Mouse (Mus musculus): ENCODE data around the gene Fbxo2. TPM values are rescaled to one million over a fixed set of nuclear protein-coding genes. Genes with fewer than 3 reads are reported as not detected.

The Fbxo2 gene
- polyA plus RNA-seq, 1 experiment from 2014 or later: 2.8 TPM

- H3K4me2 ChIP-seq (ENCODE audit: low read depth): peak overlapping the region; percentile 35; the same call in 1 of the 2 replicates
- H3K9ac ChIP-seq (ENCODE audit: low read length): peak overlapping the region; percentile 4; the same call in 1 of the 2 replicates
- no peaks in the 10 kb centered on the region for H3K36me3 ChIP-seq (ENCODE audit: control insufficient read depth, insufficient read depth, low read length)
- peak overlapping the region; percentile 2; the same call in 1 of the 2 replicates for H3K4me3 ChIP-seq (ENCODE audit: low read depth, low read length)
- peaks cover 59% of the 10 kb centered on the region for H3K27me3 ChIP-seq (ENCODE audit: control insufficient read depth, insufficient read depth, low read length)
- no peaks in the 10 kb centered on the region for H3K9me3 ChIP-seq (ENCODE audit: control insufficient read depth, low read length)
- ATAC-seq (ENCODE audit: insufficient read depth, low FRiP score, low TSS enrichment): no peak
- no peak for DNase-seq (ENCODE audit: low spot score)
- peaks cover 16% of the 10 kb centered on the region for H3K4me1 ChIP-seq (ENCODE audit: control insufficient read depth, insufficient read depth, low read length)
- no peak overlapping the region for H3K27ac ChIP-seq (ENCODE audit: low read depth, low read length)
- WGBS: 2% methylated on average over 16 of the region's 16 CpGs
These were observed 4.0 kb downstream of the Fbxo2 start for GRCm38 (mm10) chr4:148164461-148164860.

- Histone ChIP-seq H3K4me1 (ENCODE audit: control insufficient read depth, insufficient read depth, low read length) (peaks cover 16% of the 10 kb centered on the region), H3K9ac (ENCODE audit: low read length) (no peak overlapping the region), H3K36me3 (ENCODE audit: control insufficient read depth, insufficient read depth, low read length) (no peaks in the 10 kb centered on the region), H3K4me3 (ENCODE audit: low read depth, low read length) (no peak overlapping the region), H3K27me3 (ENCODE audit: control insufficient read depth, insufficient read depth, low read length) (peaks cover 56% of the 10 kb centered on the region), H3K27ac (ENCODE audit: low read depth, low read length) (no peak overlapping the region), H3K4me2 (ENCODE audit: low read depth) (no peak overlapping the region), H3K9me3 (ENCODE audit: control insufficient read depth, low read length) (no peaks in the 10 kb centered on the region)
- no peak for DNase-seq (ENCODE audit: low spot score)
- 8% methylated on average over 17 of the region's 17 CpGs for WGBS
- ATAC-seq (ENCODE audit: insufficient read depth, low FRiP score, low TSS enrichment): no peak
These were observed 5.1 kb downstream of the Fbxo2 start for GRCm38 (mm10) chr4:148165551-148165950.

- peak; percentile 55 for DNase-seq (ENCODE audit: low spot score)
These were observed 6.0 kb downstream of the Fbxo2 start for GRCm38 (mm10) chr4:148166431-148166830.

GRCm38 (mm10) chr4:148166986-148167385 is 6.6 kb downstream of the Fbxo2 start:
- Histone ChIP-seq H3K27ac (ENCODE audit: low read depth, low read length) (no peak overlapping the region), H3K36me3 (ENCODE audit: control insufficient read depth, insufficient read depth, low read length) (no peaks in the 10 kb centered on the region), H3K9ac (ENCODE audit: low read length) (no peak overlapping the region), H3K4me1 (ENCODE audit: control insufficient read depth, insufficient read depth, low read length) (peaks cover 13% of the 10 kb centered on the region), H3K4me2 (ENCODE audit: low read depth) (peak overlapping the region; percentile 29), H3K9me3 (ENCODE audit: control insufficient read depth, low read length) (no peaks in the 10 kb centered on the region), H3K4me3 (ENCODE audit: low read depth, low read length) (no peak overlapping the region), H3K27me3 (ENCODE audit: control insufficient read depth, insufficient read depth, low read length) (peaks cover 50% of the 10 kb centered on the region)
- ATAC-seq (ENCODE audit: insufficient read depth, low FRiP score, low TSS enrichment) (no peak), DNase-seq (ENCODE audit: low spot score) (peak; percentile 67)
- WGBS: 7% methylated on average over 4 of the region's 4 CpGs

More at GRCm38 (mm10) chr4:148166431-148166830, 6.0 kb downstream of the Fbxo2 start:
- peaks cover 50% of the 10 kb centered on the region for H3K27me3 ChIP-seq (ENCODE audit: control insufficient read depth, insufficient read depth, low read length)
- H3K9me3 ChIP-seq (ENCODE audit: control insufficient read depth, low read length): no peaks in the 10 kb centered on the region
- H3K4me3 ChIP-seq (ENCODE audit: low read depth, low read length): no peak overlapping the region
- H3K4me2 ChIP-seq (ENCODE audit: low read depth): peak overlapping the region; percentile 29
- no peak overlapping the region for H3K27ac ChIP-seq (ENCODE audit: low read depth, low read length)
- WGBS: 7% methylated on average over 10 of the region's 10 CpGs
- H3K9ac ChIP-seq (ENCODE audit: low read length): no peak overlapping the region
- H3K36me3 ChIP-seq (ENCODE audit: control insufficient read depth, insufficient read depth, low read length): no peaks in the 10 kb centered on the region
- peaks cover 13% of the 10 kb centered on the region for H3K4me1 ChIP-seq (ENCODE audit: control insufficient read depth, insufficient read depth, low read length)
- ATAC-seq (ENCODE audit: insufficient read depth, low FRiP score, low TSS enrichment): peak; percentile 35; the same call in 1 of the 2 replicates

- peaks cover 45% of the 10 kb centered on the region for H3K27me3 ChIP-seq (ENCODE audit: control insufficient read depth, insufficient read depth, low read length)
- H3K27ac ChIP-seq (ENCODE audit: low read depth, low read length): no peak overlapping the region
- H3K36me3 ChIP-seq (ENCODE audit: control insufficient read depth, insufficient read depth, low read length): no peaks in the 10 kb centered on the region
- H3K9ac ChIP-seq (ENCODE audit: low read length): no peak overlapping the region
- no peak overlapping the region for H3K4me2 ChIP-seq (ENCODE audit: low read depth)
- ATAC-seq (ENCODE audit: insufficient read depth, low FRiP score, low TSS enrichment) (no peak), DNase-seq (ENCODE audit: low spot score) (peak; percentile 73)
- H3K4me1 ChIP-seq (ENCODE audit: control insufficient read depth, insufficient read depth, low read length): peaks cover 13% of the 10 kb centered on the region
- H3K9me3 ChIP-seq (ENCODE audit: control insufficient read depth, low read length): no peaks in the 10 kb centered on the region
- no peak overlapping the region for H3K4me3 ChIP-seq (ENCODE audit: low read depth, low read length)
- WGBS: 31% methylated on average over 7 of the region's 7 CpGs
These were observed 7.9 kb downstream of the Fbxo2 start for GRCm38 (mm10) chr4:148168287-148168686.

GRCm38 (mm10) chr4:148169586-148169985 is 9.2 kb downstream of the Fbxo2 start:
- Histone ChIP-seq H3K9ac (ENCODE audit: low read length) (no peak overlapping the region), H3K36me3 (ENCODE audit: control insufficient read depth, insufficient read depth, low read length) (no peaks in the 10 kb centered on the region), H3K4me1 (ENCODE audit: control insufficient read depth, insufficient read depth, low read length) (peaks cover 10% of the 10 kb centered on the region), H3K27ac (ENCODE audit: low read depth, low read length) (no peak overlapping the region), H3K4me3 (ENCODE audit: low read depth, low read length) (no peak overlapping the region), H3K27me3 (ENCODE audit: control insufficient read depth, insufficient read depth, low read length) (peaks cover 39% of the 10 kb centered on the region), H3K9me3 (ENCODE audit: control insufficient read depth, low read length) (no peaks in the 10 kb centered on the region), H3K4me2 (ENCODE audit: low read depth) (no peak overlapping the region)
- ATAC-seq (ENCODE audit: insufficient read depth, low FRiP score, low TSS enrichment) (no peak), DNase-seq (ENCODE audit: low spot score) (no peak)
- 17% methylated on average over 15 of the region's 15 CpGs for WGBS

- no peak overlapping the region for H3K4me2 ChIP-seq (ENCODE audit: low read depth)
- H3K9ac ChIP-seq (ENCODE audit: low read length): no peak overlapping the region
- no peak for ATAC-seq (ENCODE audit: insufficient read depth, low FRiP score, low TSS enrichment)
- 3% methylated on average over 2 of the region's 2 CpGs for WGBS
- DNase-seq (ENCODE audit: low spot score): peak; percentile 66
- H3K9me3 ChIP-seq (ENCODE audit: control insufficient read depth, low read length): no peaks in the 10 kb centered on the region
- no peak overlapping the region for H3K27ac ChIP-seq (ENCODE audit: low read depth, low read length)
- peaks cover 9% of the 10 kb centered on the region for H3K4me1 ChIP-seq (ENCODE audit: control insufficient read depth, insufficient read depth, low read length)
- H3K4me3 ChIP-seq (ENCODE audit: low read depth, low read length): no peak overlapping the region
- H3K27me3 ChIP-seq (ENCODE audit: control insufficient read depth, insufficient read depth, low read length): peaks cover 29% of the 10 kb centered on the region
- no peaks in the 10 kb centered on the region for H3K36me3 ChIP-seq (ENCODE audit: control insufficient read depth, insufficient read depth, low read length)
These were observed 10.4 kb downstream of the Fbxo2 start for GRCm38 (mm10) chr4:148170842-148171241.

- no peak overlapping the region for H3K4me2 ChIP-seq (ENCODE audit: low read depth)
These were observed 10.8 kb downstream of the Fbxo2 start for GRCm38 (mm10) chr4:148171261-148171660.

GRCm38 (mm10) chr4:148173811-148174494 is 13.5 kb downstream of the Fbxo2 start:
- peak overlapping the region; percentile 51; the same call in 1 of the 2 replicates for H3K27ac ChIP-seq (ENCODE audit: low read depth, low read length)
- under 1% methylated on average over 30 of the region's 30 CpGs for WGBS
- DNase-seq (ENCODE audit: low spot score) (peak; percentile 61), ATAC-seq (ENCODE audit: insufficient read depth, low FRiP score, low TSS enrichment) (peak; percentile 24; the same call in 1 of the 2 replicates)
- H3K27me3 ChIP-seq (ENCODE audit: control insufficient read depth, insufficient read depth, low read length): peaks cover 18% of the 10 kb centered on the region
- H3K4me1 ChIP-seq (ENCODE audit: control insufficient read depth, insufficient read depth, low read length): no peaks in the 10 kb centered on the region; the same call in 1 of the 2 replicates
- peak overlapping the region; percentile 34 for H3K4me2 ChIP-seq (ENCODE audit: low read depth)
- H3K36me3 ChIP-seq (ENCODE audit: control insufficient read depth, insufficient read depth, low read length): no peaks in the 10 kb centered on the region
- H3K9ac ChIP-seq (ENCODE audit: low read length): peak overlapping the region; percentile 50
- no peaks in the 10 kb centered on the region for H3K9me3 ChIP-seq (ENCODE audit: control insufficient read depth, low read length)
- H3K4me3 ChIP-seq (ENCODE audit: low read depth, low read length): 0 out of 2 replicates have a peak overlapping the region, but pooled peaks have one; percentile 5

More at GRCm38 (mm10) chr4:148171261-148171660, 10.8 kb downstream of the Fbxo2 start:
- Histone ChIP-seq H3K9ac (ENCODE audit: low read length) (no peak overlapping the region), H3K27me3 (ENCODE audit: control insufficient read depth, insufficient read depth, low read length) (peaks cover 25% of the 10 kb centered on the region), H3K36me3 (ENCODE audit: control insufficient read depth, insufficient read depth, low read length) (no peaks in the 10 kb centered on the region), H3K4me3 (ENCODE audit: low read depth, low read length) (no peak overlapping the region), H3K9me3 (ENCODE audit: control insufficient read depth, low read length) (no peaks in the 10 kb centered on the region), H3K4me1 (ENCODE audit: control insufficient read depth, insufficient read depth, low read length) (peaks cover 7% of the 10 kb centered on the region), H3K27ac (ENCODE audit: low read depth, low read length) (no peak overlapping the region)
- WGBS: 68% methylated on average over 3 of the region's 3 CpGs
- no peak for DNase-seq (ENCODE audit: low spot score)
- ATAC-seq (ENCODE audit: insufficient read depth, low FRiP score, low TSS enrichment): no peak

Measured in neural tube, embryonic 11.5 days (tissue).